Mouse (Mus musculus) activated CD4-positive, CD25-positive, alpha-beta regulatory T cell (primary cell): ENCODE data around the gene C4b. TPM values are rescaled to one million over a fixed set of nuclear protein-coding genes. Genes with fewer than 3 reads are reported as not detected.

Experiments
- polyA plus RNA-seq, 2 experiments: library from polyadenylated mRNA; unstranded; fragments of 100-300 nt; shearing (Covaris generic); gene quantifications; one replicate each; pipeline ENCODE4 v1.2.1; 2017

The C4b gene
- polyA plus RNA-seq: 1 to 10 TPM in 1 of 2 experiments, not detected in 1; 3.0 TPM

DNA sequence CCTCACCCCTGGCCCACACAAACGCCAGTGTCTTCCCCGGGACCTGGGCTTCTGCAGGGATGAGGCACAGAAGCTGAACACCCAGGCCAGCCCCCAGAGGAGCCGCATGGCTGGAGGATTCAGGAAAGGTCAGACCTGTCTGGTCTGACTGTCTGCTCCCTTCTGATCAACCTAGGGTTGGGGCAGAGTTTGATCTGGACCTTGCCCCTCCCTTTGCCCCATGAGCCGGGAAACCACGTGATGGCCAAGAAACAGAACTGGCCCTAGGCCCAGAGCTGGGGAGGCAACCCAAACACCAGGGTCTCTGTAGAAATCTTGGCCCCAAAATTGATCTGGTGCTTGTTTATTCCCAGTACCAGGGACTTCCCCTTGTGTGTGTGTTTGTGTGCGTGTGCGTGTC is at the start of gene C4b:
Gene C4b, minus strand, starts transcription at position 164 of the 400 bp plus-strand sequence.

Other genes with a start within 250 kb of the C4b start
- 1 to 10 TPM in 1 of 2 experiments, not detected in 1; 1.0 TPM for gene Btnl6, start 226.5 kb downstream of the C4b start, polyA plus RNA-seq
- gene Notch4, start 179.6 kb downstream of the C4b start, polyA plus RNA-seq: 1 to 10 TPM in 1 of 2 experiments, under 1 TPM in 1; 0.19 to 1.1 TPM
- gene Gpsm3, start 154.1 kb downstream of the C4b start, polyA plus RNA-seq: 100 to 1,000 TPM; 254 to 344 TPM
- gene Pbx2, start 152.6 kb downstream of the C4b start, polyA plus RNA-seq: 10 to 100 TPM; 16.3 to 23.4 TPM
- 1 to 10 TPM; 1.6 to 2.9 TPM for gene Ager, start 146.0 kb downstream of the C4b start, polyA plus RNA-seq
- 10 to 100 TPM; 80.3 to 84.2 TPM for gene Rnf5, start 140.2 kb downstream of the C4b start, polyA plus RNA-seq
- 10 to 100 TPM; 17.4 to 28.1 TPM for gene Agpat1, start 139.6 kb downstream of the C4b start, polyA plus RNA-seq
- gene Egfl8, start 127.9 kb downstream of the C4b start, polyA plus RNA-seq: 1 to 10 TPM in 1 of 2 experiments, under 1 TPM in 1; 0.29 to 2.0 TPM
- gene Ppt2, start 115.4 kb downstream of the C4b start, polyA plus RNA-seq: 10 to 100 TPM; 16.0 to 19.4 TPM
- gene Prrt1, start 114.3 kb downstream of the C4b start, polyA plus RNA-seq: 1 to 10 TPM; 1.4 to 1.6 TPM
- gene Fkbpl, start 99.1 kb downstream of the C4b start, polyA plus RNA-seq: 1 to 10 TPM; 3.3 to 6.0 TPM
- gene Atf6b, start 96.7 kb downstream of the C4b start, polyA plus RNA-seq: 10 to 100 TPM; 46.6 to 60.7 TPM
- under 1 TPM in 1 of 2 experiments, not detected in 1; 0.07 TPM for gene Tnxb, start 73.3 kb downstream of the C4b start, polyA plus RNA-seq
- gene Cyp21a1, start 60.7 kb upstream of the C4b start, polyA plus RNA-seq: not detected
- gene Stk19, start 93.1 kb upstream of the C4b start, polyA plus RNA-seq: 10 to 100 TPM; 37.4 to 47.4 TPM
- gene Dxo, start 93.1 kb upstream of the C4b start, polyA plus RNA-seq: 10 to 100 TPM; 47.0 to 49.6 TPM
- gene Skiv2l, start 106.3 kb upstream of the C4b start, polyA plus RNA-seq: 100 to 1,000 TPM in 1 of 2 experiments, 10 to 100 TPM in 1; 81.8 to 107 TPM
- 10 to 100 TPM; 37.9 to 46.0 TPM for gene Nelfe, start 106.5 kb upstream of the C4b start, polyA plus RNA-seq
- 1 to 10 TPM; 1.8 to 8.9 TPM for gene Cfb, start 118.6 kb upstream of the C4b start, polyA plus RNA-seq
- gene Zbtb12, start 135.6 kb upstream of the C4b start, polyA plus RNA-seq: under 1 TPM; 0.16 to 0.74 TPM
- gene Gm20547, start 138.2 kb upstream of the C4b start, polyA plus RNA-seq: not detected
- gene C2, start 154.4 kb upstream of the C4b start, polyA plus RNA-seq: 1 to 10 TPM; 1.6 to 4.0 TPM
- 10 to 100 TPM; 60.3 to 72.7 TPM for gene Ehmt2, start 154.6 kb upstream of the C4b start, polyA plus RNA-seq
- gene Slc44a4, start 170.6 kb upstream of the C4b start, polyA plus RNA-seq: not detected
- gene Neu1, start 187.4 kb upstream of the C4b start, polyA plus RNA-seq: 10 to 100 TPM; 55.1 to 60.0 TPM
- 10 to 100 TPM in 1 of 2 experiments, under 1 TPM in 1; 0.70 to 78.1 TPM for gene Hspa1b, start 215.4 kb upstream of the C4b start, polyA plus RNA-seq
- 1 to 10 TPM in 1 of 2 experiments, not detected in 1; 2.5 TPM for gene Gm20481, start 226.0 kb upstream of the C4b start, polyA plus RNA-seq
- gene Hspa1a, start 228.3 kb upstream of the C4b start, polyA plus RNA-seq: 10 to 100 TPM in 1 of 2 experiments, not detected in 1; 18.3 TPM
- under 1 TPM; 0.27 to 0.50 TPM for gene Hspa1l, start 228.8 kb upstream of the C4b start, polyA plus RNA-seq
- 10 to 100 TPM; 79.0 to 93.1 TPM for gene Lsm2, start 238.0 kb upstream of the C4b start, polyA plus RNA-seq